19 mouse cellular contexts compared by ENCODE assay signal in genomic region chr9:34760521-34760920, GRCm38 (mm10).
DNase-seq lines count a peak whose midpoint lies in the region; ATAC-seq and TF ChIP-seq lines count a peak whose summit lies in the region.
"Had no signal": no experiment of that assay in that cellular context is flagged by ENCODE, and none has a peak within 500 bp of the region (broad histone marks: within the 10 kb centered on the region; RNA-seq: fewer than 3 reads in every experiment).

No protein-coding gene starts in this region.

- no peak overlapping the region for H3K27ac ChIP-seq in hindbrain, postnatal 0 days
- H3K27ac ChIP-seq in hindbrain, embryonic 13.5 days: no peak overlapping the region
- H3K27ac ChIP-seq: limb, embryonic 15.5 days; stomach, postnatal 0 days had no signal

- ATAC-seq in hindbrain, postnatal 0 days: no peak
- no peak for ATAC-seq in hindbrain, embryonic 13.5 days (ENCODE audit: low FRiP score)

- DNase-seq in hindbrain, postnatal 0 days (ENCODE audit: low spot score): peak; percentile 45
- peak; percentile 70 for DNase-seq in brain, embryonic 14.5 days (ENCODE audit: low read depth)
- DNase-seq in cerebellum, adult 18-20 months: peak; percentile 53 to 55
- DNase-seq in cerebellum, postnatal 36 days: peak; percentile 56
- DNase-seq in right cerebral cortex, adult 18-20 months: no peak
- DNase-seq in c-Kit-positive CD71-positive TER-119-positive erythroid progenitor cells, embryonic 14.5 days (ENCODE audit: low spot score): no peak
- no peak for DNase-seq in right cerebral cortex, postnatal 4 days
- DNase-seq: adrenal gland, postnatal 14 days; gastrocnemius, postnatal 36 days; heart, postnatal 36 days; kidney, adult 8-10 months; kidney, postnatal 4 days; lung, postnatal 14 days; right cerebral cortex, postnatal 14 days had no signal

- H3K9ac ChIP-seq in hindbrain, postnatal 0 days (replicated peaks; ENCODE audit: low read length): no peak overlapping the region
- no peak overlapping the region for H3K9ac ChIP-seq in hindbrain, embryonic 13.5 days
- H3K9ac ChIP-seq: heart, embryonic 12.5 days; limb, embryonic 15.5 days had no signal

- no peaks in the 10 kb centered on the region for H3K9me3 ChIP-seq in hindbrain, postnatal 0 days (ENCODE audit: low read length)
- H3K9me3 ChIP-seq in hindbrain, embryonic 13.5 days: no peaks in the 10 kb centered on the region
- H3K9me3 ChIP-seq: heart, embryonic 12.5 days; limb, embryonic 15.5 days had no signal

- H3K4me2 ChIP-seq in hindbrain, postnatal 0 days (ENCODE audit: low read depth, low read length): no peak overlapping the region
- no peak overlapping the region for H3K4me2 ChIP-seq in hindbrain, embryonic 13.5 days
- H3K4me2 ChIP-seq: heart, embryonic 12.5 days; limb, embryonic 15.5 days had no signal

- 31% methylated on average over 3 of the region's 3 CpGs for WGBS in hindbrain, postnatal 0 days
- WGBS in hindbrain, embryonic 13.5 days: 38% methylated on average over 3 of the region's 3 CpGs

- no peaks in the 10 kb centered on the region for H3K4me1 ChIP-seq in hindbrain, postnatal 0 days (ENCODE audit: insufficient read depth, low read length)
- peaks cover 26% of the 10 kb centered on the region for H3K4me1 ChIP-seq in hindbrain, embryonic 13.5 days (replicated peaks)
- H3K4me1 ChIP-seq: heart, embryonic 12.5 days; limb, embryonic 15.5 days had no signal

- no peak overlapping the region for H3K4me3 ChIP-seq in hindbrain, postnatal 0 days (ENCODE audit: low read length)
- no peak overlapping the region for H3K4me3 ChIP-seq in hindbrain, embryonic 13.5 days
- H3K4me3 ChIP-seq: erythroblast, embryonic 14.5 days; heart, embryonic 12.5 days; limb, embryonic 15.5 days had no signal

- TF ChIP-seq POLR2A in brain, embryonic 14.5 days (IDR thresholded peaks at IDR 0.05; ENCODE audit: borderline replicate concordance, extremely low read depth, insufficient read depth, insufficient read length, poor library complexity, severe bottlenecking): no peak

- no peak for TF ChIP-seq CTCF in hindbrain, postnatal 0 days (IDR thresholded peaks at IDR 0.05; ENCODE audit: low read depth)
- no peak for TF ChIP-seq CTCF in brain, embryonic 14.5 days (IDR thresholded peaks at IDR 0.05; ENCODE audit: borderline replicate concordance, extremely low read depth, insufficient read depth, insufficient read length)

- H3K36me3 ChIP-seq in hindbrain, postnatal 0 days (ENCODE audit: insufficient read depth, low read length): no peaks in the 10 kb centered on the region
- H3K36me3 ChIP-seq in hindbrain, embryonic 13.5 days: no peaks in the 10 kb centered on the region
- H3K36me3 ChIP-seq: heart, embryonic 12.5 days; limb, embryonic 15.5 days had no signal

- H3K27me3 ChIP-seq in hindbrain, postnatal 0 days (ENCODE audit: insufficient read depth, low read length): no peaks in the 10 kb centered on the region
- no peaks in the 10 kb centered on the region for H3K27me3 ChIP-seq in hindbrain, embryonic 13.5 days
- H3K27me3 ChIP-seq: heart, embryonic 12.5 days; limb, embryonic 15.5 days had no signal

Comparison
In these comparisons a context has a peak if more than half of its experiments do, and no peak if none do; other contexts are left out.
1. DNase-seq: peak in hindbrain, postnatal 0 days (single experiment), brain, embryonic 14.5 days (single experiment), cerebellum, adult 18-20 months (2 of 2) and cerebellum, postnatal 36 days (2 of 2); none in right cerebral cortex, adult 18-20 months (single experiment), c-Kit-positive CD71-positive TER-119-positive erythroid progenitor cells, embryonic 14.5 days (single experiment) and right cerebral cortex, postnatal 4 days (single experiment).